Mouse (Mus musculus) midbrain, postnatal 0 days (tissue): ENCODE data around the gene Sez6l. TPM values are rescaled to one million over a fixed set of nuclear protein-coding genes. Genes with fewer than 3 reads are reported as not detected.

ENCODE experiments used
- ATAC-seq: fragments of 200-750 bp; cut with Nextera tagmentation; 2 replicates; pipeline ENCODE4 v1.8.0; 2017; ENCODE audit warnings: moderate number of reproducible peaks, mild to moderate bottlenecking, moderate TSS enrichment, moderate library complexity; ENCODE audit not compliant: low FRiP score
- DNase-seq: peaks from one replicate; pipeline ENCODE4 v3.0.0-alpha.2; 2015; ENCODE audit warnings: low spot score
- H3K27ac ChIP-seq: fragments of 300-500 bp; sonication (generic); 2 replicates; pipeline ENCODE4 v1.5.1; 2014; ENCODE audit warnings: low read depth, mild to moderate bottlenecking, low read length, mixed read lengths
- H3K27me3 ChIP-seq: fragments of 300-500 bp; sonication (generic); 2 replicates; pipeline ENCODE4 v1.6.1; 2014; ENCODE audit warnings: low read length, control low read depth, mixed read lengths; ENCODE audit not compliant: insufficient read depth
- H3K36me3 ChIP-seq: fragments of 300-500 bp; sonication (generic); 2 replicates; pipeline ENCODE4 v1.6.1; 2014; ENCODE audit warnings: low read length, control low read depth, mixed read lengths; ENCODE audit not compliant: insufficient read depth
- H3K4me1 ChIP-seq: fragments of 300-500 bp; sonication (generic); 2 replicates; pipeline ENCODE4 v1.6.1; 2014; ENCODE audit warnings: mild to moderate bottlenecking, control low read depth, antibody characterized with exemption, low read length, mixed read lengths; ENCODE audit not compliant: insufficient read depth
- H3K4me2 ChIP-seq: fragments of 300-500 bp; sonication (generic); 2 replicates; pipeline ENCODE4 v1.6.1; 2014; ENCODE audit warnings: low read depth, mild to moderate bottlenecking, low read length, mixed read lengths; ENCODE audit not compliant: poor library complexity, severe bottlenecking
- H3K4me3 ChIP-seq: fragments of 300-500 bp; sonication (generic); 2 replicates; pipeline ENCODE4 v1.5.1; 2014; ENCODE audit warnings: low read depth, mild to moderate bottlenecking, low read length, moderate library complexity
- H3K9ac ChIP-seq: fragments of 300-500 bp; sonication (generic); replicated peaks from 2 replicates; pipeline ENCODE4 v1.6.1; 2014; ENCODE audit warnings: mild to moderate bottlenecking, low read length, moderate library complexity, mixed read lengths; ENCODE audit not compliant: poor library complexity, severe bottlenecking
- H3K9me3 ChIP-seq: fragments of 300-500 bp; sonication (generic); 2 replicates; pipeline ENCODE4 v1.6.1; 2016; ENCODE audit warnings: low read length, control low read depth
- CTCF ChIP-seq: IDR thresholded peaks from 2 replicates; pipeline ENCODE4 v1.5.1; 2016; ENCODE audit warnings: antibody characterized with exemption, mild to moderate bottlenecking
- WGBS: fragments of 180-500 bp; shearing (Covaris S2); extraction: QIAGEN DNeasy Blood & Tissue Kit; methylation state at CpG from one replicate; pipeline ENCODE4 v1.1.7; 2014; 5-methylcytosine and 5-hydroxymethylcytosine counted together
- polyA plus RNA-seq: library from polyadenylated mRNA; unstranded; fragments of >200 nt; fragmentation: Nextera tagmentation; extraction: Ambion mirVana; gene quantifications from 2 replicates; pipeline ENCODE4 v1.2.1, GENCODE M21; 2015
- total RNA-seq: library from RNA; depleted of rRNA; stranded (reverse); fragments of >200 nt; gene quantifications from 2 replicates; pipeline ENCODE4 v1.2.3, GENCODE M21; 2014

The Sez6l gene
- total and polyA plus RNA-seq, 2 experiments from 2014 or later, result 65.7 to 101 TPM

- WGBS, result 9% methylated on average over 19 of the region's 19 CpGs
- DNase-seq, result peak; percentile 83
These were observed 55.1 kb downstream of the Sez6l start for GRCm38 (mm10) chr5:112521703-112522527.

DNA sequence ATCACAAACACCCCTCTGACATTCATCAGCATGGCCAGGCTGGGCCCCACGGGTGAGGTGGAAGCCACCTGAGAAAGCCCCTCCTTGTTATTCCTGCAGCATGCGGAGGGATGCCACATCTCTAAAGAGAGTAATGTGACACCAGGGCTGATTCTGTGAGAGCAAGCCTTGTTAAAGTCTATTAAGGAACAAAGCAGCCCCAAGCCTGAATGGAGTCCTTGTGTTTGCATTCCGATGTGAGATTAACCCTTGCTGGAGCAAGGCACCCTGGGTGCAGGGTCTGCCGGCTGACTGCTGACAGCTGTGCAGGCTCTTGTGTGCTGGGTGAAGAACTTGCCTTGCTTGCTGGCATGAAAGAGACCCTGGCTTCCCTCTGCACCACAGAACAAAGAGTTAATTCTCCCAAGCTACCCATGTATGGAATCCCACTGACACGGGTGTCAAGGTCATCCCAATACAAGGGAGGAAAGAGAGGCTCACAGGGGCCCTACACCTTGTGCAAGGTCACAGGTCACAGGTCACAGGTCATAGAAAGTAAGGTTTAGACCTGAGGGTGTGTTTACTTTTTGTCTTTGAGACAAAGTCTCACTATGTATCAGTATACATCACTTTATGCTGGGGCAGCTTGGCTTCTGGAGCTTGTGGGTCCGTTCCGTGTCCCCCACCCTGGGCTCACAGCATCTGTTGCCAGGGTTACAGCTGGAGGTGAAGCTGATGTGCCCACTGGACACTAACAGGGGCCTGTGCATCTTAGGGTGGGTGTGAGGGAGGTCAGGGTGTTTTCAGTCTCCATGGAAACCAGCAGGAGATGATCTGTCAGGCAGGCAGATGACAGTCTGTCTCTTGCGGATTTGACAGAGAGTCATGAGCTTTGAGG is 55.9 kb downstream of the Sez6l start:
- TF ChIP-seq CTCF, result no peak
- H3K4me1 ChIP-seq, result peaks cover 14% of the 10 kb centered on the region
- H3K27ac ChIP-seq, result no peak overlapping the region
- H3K36me3 ChIP-seq, result no peaks in the 10 kb centered on the region; the same call in 1 of the 2 replicates
- no peak overlapping the region; the same call in 1 of the 2 replicates for H3K9ac ChIP-seq
- ATAC-seq (no peak), DNase-seq (no peak)
- WGBS, result 10% methylated on average over 8 of the region's 8 CpGs
- no peak overlapping the region for H3K4me3 ChIP-seq
- no peaks in the 10 kb centered on the region for H3K27me3 ChIP-seq
- H3K9me3 ChIP-seq, result no peaks in the 10 kb centered on the region
- H3K4me2 ChIP-seq, result no peak overlapping the region

More at GRCm38 (mm10) chr5:112521703-112522527, 55.1 kb downstream of the Sez6l start:
- no peak for ATAC-seq
- no peak for TF ChIP-seq CTCF
- Histone ChIP-seq H3K27me3 (no peaks in the 10 kb centered on the region), H3K4me3 (no peak overlapping the region), H3K4me2 (peak overlapping the region; percentile 15; the same call in 1 of the 2 replicates), H3K9me3 (no peaks in the 10 kb centered on the region), H3K36me3 (no peaks in the 10 kb centered on the region; the same call in 1 of the 2 replicates), H3K27ac (no peak overlapping the region), H3K4me1 (peaks cover 14% of the 10 kb centered on the region), H3K9ac (no peak overlapping the region)

- peaks cover 19% of the 10 kb centered on the region for H3K4me1 ChIP-seq
- WGBS, result 54% methylated on average over 2 of the region's 2 CpGs
- no peak overlapping the region for H3K27ac ChIP-seq
- TF ChIP-seq CTCF, result no peak
- ATAC-seq (no peak), DNase-seq (no peak)
- no peaks in the 10 kb centered on the region for H3K9me3 ChIP-seq
- no peaks in the 10 kb centered on the region for H3K27me3 ChIP-seq
- no peaks in the 10 kb centered on the region; the same call in 1 of the 2 replicates for H3K36me3 ChIP-seq
- no peak overlapping the region for H3K4me3 ChIP-seq
- H3K4me2 ChIP-seq, result no peak overlapping the region
- H3K9ac ChIP-seq, result no peak overlapping the region
These were observed 58.2 kb downstream of the Sez6l start for GRCm38 (mm10) chr5:112518773-112519172.

- Histone ChIP-seq H3K27me3 (no peaks in the 10 kb centered on the region), H3K9ac (no peak overlapping the region), H3K4me3 (no peak overlapping the region), H3K4me1 (peaks cover 20% of the 10 kb centered on the region), H3K9me3 (no peaks in the 10 kb centered on the region), H3K36me3 (no peaks in the 10 kb centered on the region), H3K27ac (no peak overlapping the region), H3K4me2 (no peak overlapping the region)
- ATAC-seq, result no peak
- 94% methylated on average over 9 of the region's 9 CpGs for WGBS
- no peak for TF ChIP-seq CTCF
- no peak for DNase-seq
These were observed 59.5 kb downstream of the Sez6l start for GRCm38 (mm10) chr5:112517454-112517853.

DNA sequence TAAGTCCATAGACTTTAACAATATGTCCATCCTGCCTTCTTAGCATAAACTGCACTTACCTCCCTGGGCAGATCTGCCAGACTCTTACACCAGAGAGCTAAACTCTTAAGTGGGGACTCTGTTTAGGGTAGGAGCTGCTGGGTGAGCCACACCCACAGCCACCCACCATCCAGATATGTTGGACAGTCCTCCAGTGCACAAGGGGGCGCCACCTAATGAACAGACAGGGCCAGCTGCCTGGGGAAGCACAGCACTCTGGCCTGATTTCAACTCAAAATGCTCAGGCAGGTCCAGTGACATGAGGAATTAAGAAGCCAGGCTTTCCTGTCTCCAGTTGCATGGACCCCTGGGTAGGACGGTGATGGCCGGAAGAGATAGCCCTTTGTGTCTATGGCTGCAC is 60.5 kb downstream of the Sez6l start:
- DNase-seq (no peak), ATAC-seq (no peak)
- WGBS, result 100% methylated on average over 3 of the region's 3 CpGs
- TF ChIP-seq CTCF, result peak; percentile 32
- Histone ChIP-seq H3K4me2 (no peak overlapping the region), H3K4me3 (no peak overlapping the region), H3K36me3 (no peaks in the 10 kb centered on the region), H3K9me3 (no peaks in the 10 kb centered on the region), H3K9ac (no peak overlapping the region), H3K27me3 (no peaks in the 10 kb centered on the region), H3K27ac (no peak overlapping the region), H3K4me1 (peaks cover 19% of the 10 kb centered on the region)
